8 mouse cellular contexts compared by ENCODE assay signal in the genomic region with DNA sequence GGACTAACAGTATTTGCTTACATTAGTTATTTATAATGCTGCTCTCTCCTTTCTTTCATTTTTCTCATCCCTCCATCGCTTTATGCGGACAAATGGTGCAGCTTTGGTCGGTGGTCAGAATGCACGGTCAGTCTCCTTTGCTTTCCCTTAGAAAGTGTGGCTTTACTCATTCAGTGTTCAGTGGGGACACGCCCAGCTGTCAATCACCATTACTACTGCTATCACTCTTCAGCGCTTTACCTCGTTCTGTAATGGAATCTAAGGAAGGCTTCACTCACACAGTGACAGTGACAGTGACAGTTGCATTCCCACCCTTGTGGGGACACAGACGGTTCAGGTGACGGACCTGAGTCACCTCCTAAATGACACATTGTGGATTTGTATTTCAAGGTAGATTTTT. TPM values are rescaled to one million over a fixed set of nuclear protein-coding genes. Genes with fewer than 3 reads are reported as not detected.
DNase-seq lines count a peak whose midpoint lies in the region; ATAC-seq and TF ChIP-seq lines count a peak whose summit lies in the region.

No protein-coding gene starts in this region.

- peak; percentile 81 for ATAC-seq in forebrain, embryonic 14.5 days
- peak; percentile 64 for ATAC-seq in liver, embryonic 15.5 days (ENCODE audit: insufficient read depth)

- peak overlapping the region; percentile 21; the same call in 1 of the 2 replicates for H3K9ac ChIP-seq in heart, adult 2 months (ENCODE audit: low read depth, low read length)
- H3K9ac ChIP-seq in CH12.LX (ENCODE audit: insufficient read depth, low read depth): no peak overlapping the region
- no peak overlapping the region for H3K9ac ChIP-seq in forebrain, embryonic 14.5 days (ENCODE audit: low read length)
- H3K9ac ChIP-seq in liver, embryonic 15.5 days: no peak overlapping the region

- peak; percentile 22 to 33 for DNase-seq in heart, adult 2 months
- no peak for DNase-seq in heart, adult 9 months (ENCODE audit: low spot score in 2 of 2)
- peak; percentile 58 for DNase-seq in CH12.LX (ENCODE audit: extremely low read depth)
- DNase-seq in forebrain, embryonic 14.5 days (ENCODE audit: low spot score): peak; percentile 52
- DNase-seq in right cerebral cortex, postnatal 14 days: no peak
- no peak for DNase-seq in adrenal gland, adult 2 months
- no peak for DNase-seq in adrenal gland, postnatal 36 days

- H3K36me3 ChIP-seq in heart, adult 2 months (ENCODE audit: control insufficient read depth, insufficient read depth, low read length): no peaks in the 10 kb centered on the region
- no peaks in the 10 kb centered on the region for H3K36me3 ChIP-seq in CH12.LX (replicated peaks in 1 of 2; ENCODE audit: control insufficient read depth in 1 of 2, insufficient read depth in 1 of 2, low read length in 1 of 2)
- H3K36me3 ChIP-seq in forebrain, embryonic 14.5 days (ENCODE audit: control insufficient read depth, insufficient read depth, low read length): no peaks in the 10 kb centered on the region
- H3K36me3 ChIP-seq in liver, embryonic 15.5 days (replicated peaks): no peaks in the 10 kb centered on the region

- H3K4me2 ChIP-seq in CH12.LX (ENCODE audit: insufficient read depth, low read depth, poor library complexity, severe bottlenecking): peak overlapping the region; percentile 52
- peak overlapping the region; percentile 22; the same call in 1 of the 2 replicates for H3K4me2 ChIP-seq in forebrain, embryonic 14.5 days (ENCODE audit: low read length)
- H3K4me2 ChIP-seq in liver, embryonic 15.5 days: peak overlapping the region; percentile 25; the same call in 1 of the 2 replicates

- peak overlapping the region; percentile 27 for H3K27ac ChIP-seq in heart, adult 2 months
- H3K27ac ChIP-seq in CH12.LX (ENCODE audit: insufficient read depth, low read depth): no peak overlapping the region
- no peak overlapping the region for H3K27ac ChIP-seq in forebrain, embryonic 14.5 days (ENCODE audit: low read depth, low read length)
- no peak overlapping the region for H3K27ac ChIP-seq in liver, embryonic 15.5 days (replicated peaks)

- TF ChIP-seq POLR2A in heart, adult 2 months (IDR thresholded peaks at IDR 0.05; ENCODE audit: insufficient read depth, low read depth, low read length): no peak
- TF ChIP-seq POLR2A in CH12.LX (IDR thresholded peaks at IDR 0.05; ENCODE audit: low read depth, low read length): no peak

- in situ Hi-C loops in CH12.LX (cut with MboI; ENCODE audit: low pct_ligation_motif_present, low pct_unique_long_range_greater_than_20kb, low sequenced_read_pairs): no loop called here

- no peaks in the 10 kb centered on the region for H3K9me3 ChIP-seq in CH12.LX (replicated peaks; ENCODE audit: low read length)
- H3K9me3 ChIP-seq in forebrain, embryonic 14.5 days (replicated peaks; ENCODE audit: control insufficient read depth, low read length): no peaks in the 10 kb centered on the region
- H3K9me3 ChIP-seq in liver, embryonic 15.5 days (replicated peaks): no peaks in the 10 kb centered on the region

- intact Hi-C loops in heart, adult 2 months (cut with DNase I): loop anchor here (2.0 to 5.0 kb wide), 4 partner anchors 173 to 450 kb away; a partner anchor contains a TSS

- 36% methylated on average over 9 of the region's 9 CpGs for WGBS in heart, adult 2 months
- 42% methylated on average over 9 of the region's 9 CpGs for WGBS in forebrain, embryonic 14.5 days
- 31% methylated on average over 9 of the region's 9 CpGs for WGBS in liver, embryonic 15.5 days (ENCODE audit: insufficient replicate concordance)

- no peaks in the 10 kb centered on the region for H3K79me2 ChIP-seq in heart, adult 2 months (replicated peaks; ENCODE audit: control insufficient read depth, insufficient read depth, low read length)
- H3K79me2 ChIP-seq in CH12.LX (replicated peaks; ENCODE audit: control insufficient read depth, extremely low read depth, insufficient read depth, poor library complexity, severe bottlenecking): no peaks in the 10 kb centered on the region

- no peak for TF ChIP-seq EP300 in heart, adult 2 months (IDR thresholded peaks at IDR 0.05; ENCODE audit: insufficient read depth, low read depth, low read length)
- peak; percentile 11; the same call in 1 of the 2 replicates for TF ChIP-seq EP300 in CH12.LX (IDR thresholded peaks at IDR 0.05; ENCODE audit: low read length)

- H3K27me3 ChIP-seq in heart, adult 2 months (ENCODE audit: control insufficient read depth, insufficient read depth, low read length): no peaks in the 10 kb centered on the region
- no peaks in the 10 kb centered on the region for H3K27me3 ChIP-seq in CH12.LX (replicated peaks)
- no peaks in the 10 kb centered on the region for H3K27me3 ChIP-seq in forebrain, embryonic 14.5 days (replicated peaks; ENCODE audit: control insufficient read depth, insufficient read depth, low read length)
- no peaks in the 10 kb centered on the region for H3K27me3 ChIP-seq in liver, embryonic 15.5 days

- no peak for TF ChIP-seq CTCF in heart, adult 2 months (IDR thresholded peaks at IDR 0.05)
- no peak for TF ChIP-seq CTCF in CH12.LX (conservative IDR thresholded peaks at IDR 0.05 in 1 of 2, IDR thresholded peaks at IDR 0.05 in 1 of 2; ENCODE audit: low read depth in 2 of 2, low read length in 2 of 2)

- peak overlapping the region; percentile 30; the same call in 1 of the 2 replicates for H3K4me3 ChIP-seq in heart, adult 2 months
- H3K4me3 ChIP-seq in CH12.LX (replicated peaks in 1 of 3; ENCODE audit: low read depth in 2 of 3, low read length in 2 of 3, poor library complexity in 1 of 3): no peak overlapping the region
- no peak overlapping the region for H3K4me3 ChIP-seq in forebrain, embryonic 14.5 days (ENCODE audit: low read depth, low read length)
- no peak overlapping the region for H3K4me3 ChIP-seq in liver, embryonic 15.5 days (replicated peaks)

- dilution Hi-C loops in CH12.LX (cut with MboI; ENCODE audit: extremely low pct_ligation_motif_present, extremely low pct_unique_long_range_greater_than_20kb, low sequenced_read_pairs): no loop called here

- no peak; the same call in none of the 2 replicates for TF ChIP-seq RAD21 in CH12.LX (IDR thresholded peaks at IDR 0.05; ENCODE audit: low read depth, low read length)

- peaks cover 2% of the 10 kb centered on the region for H3K4me1 ChIP-seq in heart, adult 2 months (ENCODE audit: control insufficient read depth, insufficient read depth, low read length)
- H3K4me1 ChIP-seq in CH12.LX (ENCODE audit: control insufficient read depth in 1 of 2, insufficient read depth in 2 of 2): peaks cover 6 to 12% of the 10 kb centered on the region in 2 experiments
- no peaks in the 10 kb centered on the region for H3K4me1 ChIP-seq in forebrain, embryonic 14.5 days (ENCODE audit: control insufficient read depth, insufficient read depth, low read length)
- H3K4me1 ChIP-seq in liver, embryonic 15.5 days (replicated peaks): peaks cover 11% of the 10 kb centered on the region

TF ChIP-seq in CH12.LX, 34 proteins besides CTCF, POLR2A, EP300 and RAD21:
- TF ChIP-seq JUN (IDR thresholded peaks at IDR 0.05; ENCODE audit: insufficient read depth, low read depth, low read length): no peak
- no peak for TF ChIP-seq NELFE (IDR thresholded peaks at IDR 0.05; ENCODE audit: low read depth, low read length)
- TF ChIP-seq E2F4 (IDR thresholded peaks at IDR 0.05; ENCODE audit: insufficient replicate concordance, low read depth, low read length): no peak
- TF ChIP-seq IRF4 (IDR thresholded peaks at IDR 0.05; ENCODE audit: low read depth, low read length): peak; percentile 59; the same call in 1 of the 2 replicates
- no peak for TF ChIP-seq ZC3H11A (IDR thresholded peaks at IDR 0.05; ENCODE audit: low read depth, low read length)
- TF ChIP-seq TCF12 (IDR thresholded peaks at IDR 0.05; ENCODE audit: low read depth, low read length): no peak
- peak; percentile 24; the same call in 1 of the 2 replicates for TF ChIP-seq BHLHE40 (IDR thresholded peaks at IDR 0.05; ENCODE audit: low read depth, low read length)
- no peak for TF ChIP-seq USF1 (IDR thresholded peaks at IDR 0.05; ENCODE audit: low read depth, low read length)
- TF ChIP-seq MEF2A (IDR thresholded peaks at IDR 0.05; ENCODE audit: borderline replicate concordance, low read depth, low read length): no peak
- TF ChIP-seq MXI1 (IDR thresholded peaks at IDR 0.05; ENCODE audit: low read depth, low read length): peak; percentile 55; the same call in 1 of the 2 replicates
- TF ChIP-seq TBP (conservative IDR thresholded peaks at IDR 0.05; ENCODE audit: low read depth, low read length): no peak
- TF ChIP-seq SMC3 (IDR thresholded peaks at IDR 0.05; ENCODE audit: low read depth, low read length): peak; percentile 43
- TF ChIP-seq MAX (IDR thresholded peaks at IDR 0.05; ENCODE audit: low read length): no peak
- no peak for TF ChIP-seq CHD2 (IDR thresholded peaks at IDR 0.05; ENCODE audit: low read length)
- TF ChIP-seq JUND (conservative IDR thresholded peaks at IDR 0.05; ENCODE audit: low read depth, low read length): 0 out of 2 replicates have a peak, but pooled peaks have one; percentile 24
TF ChIP-seq in CH12.LX: peak in this region for 5.

RNA-seq across cellular contexts. Expression of a gene that starts 39.4 kb away (rescaled TPM):
- 10 to 100 TPM; 33.5 to 33.6 TPM for total RNA-seq in heart, adult 2 months (2021)
- polyA plus RNA-seq in heart, adult 2 months (2012; rRNA removed): 44.4 and 57.3 TPM in 2 replicates
- total RNA-seq in CH12.LX (2012; rRNA removed) (256 and 271 TPM in 2 replicates), CH12.LX (2014; rRNA removed) (351 and 369 TPM in 2 replicates)
- 283 and 346 TPM in 2 replicates for polyA plus RNA-seq in CH12.LX (2012; ENCODE audit: insufficient read length, low read depth)
- 7.2 TPM in 2 replicates for polyA plus RNA-seq in forebrain, embryonic 14.5 days (2014; fragmentation: Nextera tagmentation; extraction: Ambion mirVana)
- polyA plus RNA-seq in liver, embryonic 15.5 days (2015; fragmentation: Nextera tagmentation; extraction: Ambion mirVana): 12.0 and 13.2 TPM in 2 replicates
- 10 to 100 TPM; 44.2 to 55.6 TPM for total RNA-seq in adrenal gland, adult 2 months (2021)
- 51.6 and 58.1 TPM in 2 replicates for polyA plus RNA-seq in adrenal gland, adult 2 months (2012; rRNA removed)
- 10 to 100 TPM; 55.8 to 58.1 TPM for total RNA-seq in adrenal gland, postnatal 36 days (2021)

Comparison
In these comparisons a context has a peak if more than half of its experiments do, and no peak if none do; other contexts are left out.
1. DNase-seq: peak in heart, adult 2 months (2 of 2), CH12.LX (single experiment) and forebrain, embryonic 14.5 days (single experiment); none in heart, adult 9 months (0 of 2), right cerebral cortex, postnatal 14 days (single experiment), adrenal gland, adult 2 months (single experiment) and adrenal gland, postnatal 36 days (0 of 2).
2. Peak in every context shown above with its lines, with median percentiles within 50 percentile points of each other: H3K4me2 ChIP-seq.